Mouse (Mus musculus): ENCODE measurements around the gene Sec31b. TPM values are rescaled to one million over a fixed set of nuclear protein-coding genes. Genes with fewer than 3 reads are reported as not detected.

The Sec31b gene
- polyA plus RNA-seq (2014; fragmentation: Nextera tagmentation; extraction: Ambion mirVana): 0.05 and 0.12 TPM in 2 replicates

GRCm38 (mm10) chr19:44545321-44546041 is at the start of gene Sec31b:
TSS of gene Sec31b (minus strand) at chr19:44545864.
- peak within 1 kb of the TSS; percentile 45 for H3K9ac ChIP-seq (replicated peaks; ENCODE audit: low read length)
- DNase-seq: peak; percentile 27
- H3K27ac ChIP-seq (replicated peaks; ENCODE audit: low read depth, low read length): no peak within 1 kb of the TSS
- H3K4me3 ChIP-seq (replicated peaks; ENCODE audit: low read depth, low read length): peak within 1 kb of the TSS; percentile 40
- peaks cover 27% of the 10 kb centered on the region for H3K27me3 ChIP-seq (ENCODE audit: control insufficient read depth, insufficient read depth, low read length)
- H3K9me3 ChIP-seq (ENCODE audit: control insufficient read depth, low read length): 0 out of 2 replicates have a peak, but pooled peaks cover 4% of the 10 kb centered on the region
- H3K4me2 ChIP-seq (ENCODE audit: low read length): peak within 1 kb of the TSS; percentile 61
- 1% methylated on average over 47 of the region's 47 CpGs for WGBS
- H3K36me3 ChIP-seq (ENCODE audit: control insufficient read depth, insufficient read depth, low read length): peaks cover 27% of the 10 kb centered on the region
- ATAC-seq (ENCODE audit: low FRiP score, low TSS enrichment): no peak
- H3K4me1 ChIP-seq (ENCODE audit: control insufficient read depth, insufficient read depth, low read length): peaks cover 6% of the 10 kb centered on the region; the same call in 1 of the 2 replicates

DNA sequence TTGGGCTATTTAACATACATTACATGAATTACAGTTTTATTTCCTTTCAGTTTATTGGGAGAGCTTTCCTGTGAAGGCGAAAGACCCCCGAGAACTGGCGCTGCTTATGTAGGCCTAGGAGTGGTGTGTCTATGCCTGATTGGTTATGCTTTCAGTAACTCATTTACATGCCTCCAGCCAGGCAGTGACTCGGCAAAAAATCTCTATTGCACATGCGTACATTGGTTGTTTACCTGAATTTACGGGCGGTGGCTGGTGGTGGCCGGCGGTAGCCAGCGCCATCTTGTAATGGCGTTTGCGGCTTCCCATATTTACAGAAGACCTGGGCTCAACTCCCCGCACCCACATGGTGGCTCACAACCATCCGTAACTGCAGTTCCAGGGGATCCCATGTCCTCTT is 48.5 kb upstream of the Sec31b start:
- 94% methylated on average over 14 of the region's 14 CpGs for WGBS

GRCm38 (mm10) chr19:44591638-44592037 is 46.0 kb upstream of the Sec31b start:
- Histone ChIP-seq H3K9me3 (ENCODE audit: control insufficient read depth, low read length) (no peaks in the 10 kb centered on the region), H3K4me3 (replicated peaks; ENCODE audit: low read depth, low read length) (no peak overlapping the region), H3K27me3 (ENCODE audit: control insufficient read depth, insufficient read depth, low read length) (peaks cover 5% of the 10 kb centered on the region; the same call in 1 of the 2 replicates), H3K27ac (replicated peaks; ENCODE audit: low read depth, low read length) (no peak overlapping the region), H3K4me2 (ENCODE audit: low read length) (no peak overlapping the region), H3K9ac (replicated peaks; ENCODE audit: low read length) (no peak overlapping the region), H3K4me1 (ENCODE audit: control insufficient read depth, insufficient read depth, low read length) (no peaks in the 10 kb centered on the region), H3K36me3 (ENCODE audit: control insufficient read depth, insufficient read depth, low read length) (no peaks in the 10 kb centered on the region)
- WGBS: 67% methylated on average over 6 of the region's 6 CpGs
- no peak for ATAC-seq (ENCODE audit: low FRiP score, low TSS enrichment)
- no peak for DNase-seq

More for the DNA sequence above, 48.5 kb upstream of the Sec31b start:
- no peaks in the 10 kb centered on the region for H3K27me3 ChIP-seq (ENCODE audit: control insufficient read depth, insufficient read depth, low read length)
- no peak overlapping the region for H3K4me3 ChIP-seq (replicated peaks; ENCODE audit: low read depth, low read length)
- H3K36me3 ChIP-seq (ENCODE audit: control insufficient read depth, insufficient read depth, low read length): no peaks in the 10 kb centered on the region
- no peaks in the 10 kb centered on the region for H3K4me1 ChIP-seq (ENCODE audit: control insufficient read depth, insufficient read depth, low read length)
- H3K9ac ChIP-seq (replicated peaks; ENCODE audit: low read length): no peak overlapping the region
- H3K4me2 ChIP-seq (ENCODE audit: low read length): no peak overlapping the region
- ATAC-seq (ENCODE audit: low FRiP score, low TSS enrichment) (no peak), DNase-seq (no peak)
- H3K27ac ChIP-seq (replicated peaks; ENCODE audit: low read depth, low read length): no peak overlapping the region
- no peaks in the 10 kb centered on the region for H3K9me3 ChIP-seq (ENCODE audit: control insufficient read depth, low read length)

GRCm38 (mm10) chr19:44590992-44591391 is 45.3 kb upstream of the Sec31b start:
- Histone ChIP-seq H3K4me3 (replicated peaks; ENCODE audit: low read depth, low read length) (no peak overlapping the region), H3K4me2 (ENCODE audit: low read length) (no peak overlapping the region), H3K36me3 (ENCODE audit: control insufficient read depth, insufficient read depth, low read length) (no peaks in the 10 kb centered on the region), H3K27ac (replicated peaks; ENCODE audit: low read depth, low read length) (no peak overlapping the region), H3K9me3 (ENCODE audit: control insufficient read depth, low read length) (no peaks in the 10 kb centered on the region), H3K9ac (replicated peaks; ENCODE audit: low read length) (no peak overlapping the region), H3K4me1 (ENCODE audit: control insufficient read depth, insufficient read depth, low read length) (no peaks in the 10 kb centered on the region), H3K27me3 (ENCODE audit: control insufficient read depth, insufficient read depth, low read length) (peaks cover 5% of the 10 kb centered on the region; the same call in 1 of the 2 replicates)
- ATAC-seq (ENCODE audit: low FRiP score, low TSS enrichment) (no peak), DNase-seq (peak; percentile 9)
- 69% methylated on average over 18 of the region's 18 CpGs for WGBS

DNA sequence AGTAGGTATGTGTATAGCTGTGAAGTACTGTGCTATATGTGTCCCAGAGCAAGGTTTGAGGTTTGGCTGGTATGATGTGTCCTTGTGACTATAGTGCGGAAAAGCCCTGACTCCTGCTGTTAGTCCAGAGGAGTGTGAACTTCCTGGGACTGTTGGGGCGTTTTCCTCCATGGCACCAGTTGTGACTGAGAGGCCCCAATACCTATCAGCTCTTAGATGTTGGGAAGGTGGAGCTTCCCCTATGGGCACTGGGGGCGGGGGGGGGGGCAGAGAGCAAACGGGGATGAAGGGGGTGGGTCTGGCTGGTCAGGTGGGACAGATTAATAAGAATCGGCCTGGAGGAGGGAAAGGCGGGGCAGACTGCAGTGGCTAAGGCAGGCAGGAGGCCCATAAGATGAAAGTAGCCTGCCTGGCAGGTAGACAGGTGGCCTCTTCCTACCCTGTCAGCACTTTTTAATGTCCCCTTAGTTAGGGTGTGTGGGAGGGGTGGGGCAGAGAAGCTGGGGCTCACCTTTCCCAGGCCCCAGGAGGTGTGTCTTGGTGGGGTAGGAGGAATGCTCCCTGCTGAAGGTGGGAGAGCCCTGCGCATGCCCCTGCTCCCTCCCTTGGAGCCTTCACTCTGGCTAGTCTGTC is 44.0 kb upstream of the Sec31b start:
- no peak overlapping the region for H3K27ac ChIP-seq (replicated peaks; ENCODE audit: low read depth, low read length)
- H3K4me3 ChIP-seq (replicated peaks; ENCODE audit: low read depth, low read length): no peak overlapping the region

DNA sequence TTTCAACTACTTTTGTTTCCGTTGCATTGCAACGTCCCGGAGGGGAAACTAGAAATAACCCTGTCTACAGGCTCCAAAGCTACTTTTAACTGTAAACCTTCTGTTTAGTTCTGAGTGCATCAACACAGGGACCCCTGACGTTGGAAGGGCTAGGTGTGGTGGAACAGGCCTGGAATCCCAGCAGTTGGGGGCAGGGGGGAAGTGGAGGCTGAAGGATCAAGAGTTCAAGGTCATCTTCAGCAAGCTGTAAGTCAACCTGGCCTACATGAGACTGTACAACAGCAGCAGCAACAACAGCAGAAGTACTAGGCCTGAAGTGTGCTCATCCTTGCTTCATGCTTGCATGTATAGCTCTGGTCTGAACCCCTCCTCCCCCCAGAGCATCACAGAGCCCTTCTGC is 42.4 kb upstream of the Sec31b start:
- H3K27me3 ChIP-seq (ENCODE audit: control insufficient read depth, insufficient read depth, low read length): peaks cover 8% of the 10 kb centered on the region; the same call in 1 of the 2 replicates
- no peaks in the 10 kb centered on the region for H3K4me1 ChIP-seq (ENCODE audit: control insufficient read depth, insufficient read depth, low read length)
- H3K9me3 ChIP-seq (ENCODE audit: control insufficient read depth, low read length): no peaks in the 10 kb centered on the region
- H3K27ac ChIP-seq (replicated peaks; ENCODE audit: low read depth, low read length): no peak overlapping the region
- DNase-seq (no peak), ATAC-seq (ENCODE audit: low FRiP score, low TSS enrichment) (no peak)
- no peak overlapping the region for H3K4me3 ChIP-seq (replicated peaks; ENCODE audit: low read depth, low read length)
- no peak overlapping the region for H3K9ac ChIP-seq (replicated peaks; ENCODE audit: low read length)
- H3K36me3 ChIP-seq (ENCODE audit: control insufficient read depth, insufficient read depth, low read length): no peaks in the 10 kb centered on the region
- no peak overlapping the region for H3K4me2 ChIP-seq (ENCODE audit: low read length)
- WGBS: 37% methylated on average over 4 of the region's 4 CpGs

More for the DNA sequence above, 44.0 kb upstream of the Sec31b start:
- peaks cover 8% of the 10 kb centered on the region; the same call in 1 of the 2 replicates for H3K27me3 ChIP-seq (ENCODE audit: control insufficient read depth, insufficient read depth, low read length)
- H3K9ac ChIP-seq (replicated peaks; ENCODE audit: low read length): no peak overlapping the region
- H3K36me3 ChIP-seq (ENCODE audit: control insufficient read depth, insufficient read depth, low read length): no peaks in the 10 kb centered on the region
- no peaks in the 10 kb centered on the region for H3K4me1 ChIP-seq (ENCODE audit: control insufficient read depth, insufficient read depth, low read length)
- no peak overlapping the region for H3K4me2 ChIP-seq (ENCODE audit: low read length)
- WGBS: 53% methylated on average over 7 of the region's 7 CpGs
- ATAC-seq (ENCODE audit: low FRiP score, low TSS enrichment) (no peak), DNase-seq (no peak)
- H3K9me3 ChIP-seq (ENCODE audit: control insufficient read depth, low read length): no peaks in the 10 kb centered on the region

- WGBS: 34% methylated on average over 9 of the region's 9 CpGs
- no peak overlapping the region for H3K27ac ChIP-seq (replicated peaks; ENCODE audit: low read depth, low read length)
- H3K4me3 ChIP-seq (replicated peaks; ENCODE audit: low read depth, low read length): no peak overlapping the region
- DNase-seq (peak; percentile 96), ATAC-seq (ENCODE audit: low FRiP score, low TSS enrichment) (peak; percentile 82)
- no peaks in the 10 kb centered on the region for H3K9me3 ChIP-seq (ENCODE audit: control insufficient read depth, low read length)
- H3K4me1 ChIP-seq (ENCODE audit: control insufficient read depth, insufficient read depth, low read length): no peaks in the 10 kb centered on the region
- H3K36me3 ChIP-seq (ENCODE audit: control insufficient read depth, insufficient read depth, low read length): no peaks in the 10 kb centered on the region
- 0 out of 2 replicates have a peak, but pooled peaks cover 4% of the 10 kb centered on the region for H3K27me3 ChIP-seq (ENCODE audit: control insufficient read depth, insufficient read depth, low read length)
- H3K9ac ChIP-seq (replicated peaks; ENCODE audit: low read length): no peak overlapping the region
- H3K4me2 ChIP-seq (ENCODE audit: low read length): no peak overlapping the region
These were observed 37.1 kb upstream of the Sec31b start for GRCm38 (mm10) chr19:44582638-44583309.

DNA sequence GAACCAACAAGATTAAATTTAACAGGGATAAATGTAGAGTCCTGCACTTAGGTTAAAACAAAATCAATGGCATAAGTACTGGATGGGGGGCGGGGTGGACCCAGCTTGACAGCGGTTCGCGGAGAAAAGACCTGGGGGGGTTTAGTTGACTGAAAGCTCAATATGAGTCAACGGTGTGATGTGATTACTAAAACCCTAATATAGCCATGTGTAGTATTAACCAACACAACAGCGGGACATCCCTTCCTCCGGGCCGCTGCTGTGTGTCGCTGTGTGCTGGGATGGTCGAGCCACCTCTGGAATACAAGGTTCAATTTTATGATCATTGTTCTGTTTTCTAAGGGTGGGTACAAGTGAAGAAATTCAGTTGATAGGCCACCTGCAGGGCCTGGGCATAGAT is 36.4 kb upstream of the Sec31b start:
- 77% methylated on average over 10 of the region's 10 CpGs for WGBS
- no peak overlapping the region for H3K9ac ChIP-seq (replicated peaks; ENCODE audit: low read length)
- no peak overlapping the region for H3K4me3 ChIP-seq (replicated peaks; ENCODE audit: low read depth, low read length)
- no peak for ATAC-seq (ENCODE audit: low FRiP score, low TSS enrichment)
- no peak overlapping the region for H3K27ac ChIP-seq (replicated peaks; ENCODE audit: low read depth, low read length)
- 0 out of 2 replicates have a peak, but pooled peaks cover 4% of the 10 kb centered on the region for H3K27me3 ChIP-seq (ENCODE audit: control insufficient read depth, insufficient read depth, low read length)
- no peaks in the 10 kb centered on the region for H3K4me1 ChIP-seq (ENCODE audit: control insufficient read depth, insufficient read depth, low read length)
- no peaks in the 10 kb centered on the region for H3K9me3 ChIP-seq (ENCODE audit: control insufficient read depth, low read length)
- no peak overlapping the region for H3K4me2 ChIP-seq (ENCODE audit: low read length)
- peaks cover under 1% of the 10 kb centered on the region; the same call in 1 of the 2 replicates for H3K36me3 ChIP-seq (ENCODE audit: control insufficient read depth, insufficient read depth, low read length)
- no peak for DNase-seq

Measured in midbrain, embryonic 14.5 days (tissue).